Mouse (Mus musculus): Measurements from ENCODE around the gene Spib. TPM values are rescaled to one million over a fixed set of nuclear protein-coding genes. Genes with fewer than 3 reads are reported as not detected.
A peak's percentile ranks its signal among the peaks of the same experiment; 100 is the strongest.

The Spib gene
- total RNA-seq, 2 experiments from 2014 or later, result 0.13 TPM; not detected in 1

GRCm38 (mm10) chr7:44547725-44548124 is 15.9 kb upstream of the Spib start:
- DNase-seq, result no peak

- no peak for DNase-seq
Measured at GRCm38 (mm10) chr7:44547041-44547440, 15.2 kb upstream of the Spib start.

GRCm38 (mm10) chr7:44546274-44546673 is 14.4 kb upstream of the Spib start:
- no peak for DNase-seq

GRCm38 (mm10) chr7:44543071-44543470 is 11.2 kb upstream of the Spib start:
- DNase-seq, result no peak

GRCm38 (mm10) chr7:44542555-44542954 is 10.7 kb upstream of the Spib start:
- no peak for DNase-seq

- DNase-seq, result no peak
Measured at GRCm38 (mm10) chr7:44538756-44539624, 7.1 kb upstream of the Spib start.

GRCm38 (mm10) chr7:44537496-44537895 is 5.6 kb upstream of the Spib start:
- DNase-seq, result no peak

- no peak for DNase-seq
Measured at GRCm38 (mm10) chr7:44537009-44537408, 5.1 kb upstream of the Spib start.

GRCm38 (mm10) chr7:44536590-44536968 is 4.7 kb upstream of the Spib start:
- DNase-seq, result no peak

- no peak for DNase-seq
Measured at GRCm38 (mm10) chr7:44535657-44536589, 4.1 kb upstream of the Spib start.

- DNase-seq, result no peak
Measured at GRCm38 (mm10) chr7:44534656-44535441, 3.0 kb upstream of the Spib start.

- no peak for DNase-seq
Measured at GRCm38 (mm10) chr7:44534242-44534641, 2.4 kb upstream of the Spib start.

GRCm38 (mm10) chr7:44533746-44534045 is 1.8 kb upstream of the Spib start:
- no peak for DNase-seq

- no peak for DNase-seq
Measured at GRCm38 (mm10) chr7:44532918-44533745, 1.3 kb upstream of the Spib start.

- no peak for DNase-seq
Measured at GRCm38 (mm10) chr7:44531207-44531606, 664 bp downstream of the Spib start.

- DNase-seq, result no peak
Measured at GRCm38 (mm10) chr7:44530507-44530906, 1.4 kb downstream of the Spib start.

- no peak for DNase-seq
Measured at GRCm38 (mm10) chr7:44529518-44529917, 2.4 kb downstream of the Spib start.

GRCm38 (mm10) chr7:44527483-44528398 is 4.1 kb downstream of the Spib start:
- DNase-seq, result peak; percentile 62

GRCm38 (mm10) chr7:44526414-44527154 is 5.3 kb downstream of the Spib start:
- no peak for DNase-seq
